Mouse (Mus musculus) embryonic facial prominence, embryonic 10.5 days (tissue): ENCODE results near the gene Clip4. TPM values are rescaled to one million over a fixed set of nuclear protein-coding genes. Genes with fewer than 3 reads are reported as not detected.
"Not testable (repeated sequence)": the region's sequence is repeated elsewhere in the genome, so short reads cannot be mapped to it uniquely, and the experiment has no call there.

Source experiments
- DNase-seq: peaks from one replicate; pipeline ENCODE4 v3.0.0-alpha.2; 2017; ENCODE audit warnings: low spot score
- H3K27ac ChIP-seq: fragments of 300-500 bp; sonication (generic); replicated peaks from 2 replicates; pipeline ENCODE4 v1.5.1; 2016; ENCODE audit warnings: mild to moderate bottlenecking
- H3K27me3 ChIP-seq: fragments of 300-500 bp; sonication (generic); replicated peaks from 2 replicates; pipeline ENCODE4 v1.6.1; 2016; ENCODE audit warnings: low read depth, mild to moderate bottlenecking; ENCODE audit not compliant: poor library complexity, severe bottlenecking
- H3K36me3 ChIP-seq: fragments of 300-500 bp; sonication (generic); replicated peaks from 2 replicates; pipeline ENCODE4 v1.6.1; 2016; ENCODE audit warnings: mild to moderate bottlenecking, moderate library complexity
- H3K4me1 ChIP-seq: fragments of 300-500 bp; sonication (generic); 2 replicates; pipeline ENCODE4 v1.6.1; 2016
- H3K4me3 ChIP-seq: fragments of 300-500 bp; sonication (generic); 2 replicates; pipeline ENCODE4 v1.5.1; 2016; ENCODE audit warnings: mild to moderate bottlenecking, moderate library complexity
- H3K9me3 ChIP-seq: fragments of 300-500 bp; sonication (generic); 2 replicates; pipeline ENCODE4 v1.6.1; 2016; ENCODE audit warnings: mild to moderate bottlenecking
- WGBS: fragments of 180-500 bp; shearing (Covaris S2); methylation state at CpG from one replicate; pipeline ENCODE4 v1.1.7; 2016; 5-methylcytosine and 5-hydroxymethylcytosine counted together
- polyA plus RNA-seq: library from polyadenylated mRNA; unstranded; fragments of >200 nt; fragmentation: Nextera tagmentation; extraction: Ambion mirVana; gene quantifications from 2 replicates; pipeline ENCODE4 v1.2.1, GENCODE M21; 2016

The Clip4 gene
- polyA plus RNA-seq = 3.5 and 3.8 TPM in 2 replicates

DNA sequence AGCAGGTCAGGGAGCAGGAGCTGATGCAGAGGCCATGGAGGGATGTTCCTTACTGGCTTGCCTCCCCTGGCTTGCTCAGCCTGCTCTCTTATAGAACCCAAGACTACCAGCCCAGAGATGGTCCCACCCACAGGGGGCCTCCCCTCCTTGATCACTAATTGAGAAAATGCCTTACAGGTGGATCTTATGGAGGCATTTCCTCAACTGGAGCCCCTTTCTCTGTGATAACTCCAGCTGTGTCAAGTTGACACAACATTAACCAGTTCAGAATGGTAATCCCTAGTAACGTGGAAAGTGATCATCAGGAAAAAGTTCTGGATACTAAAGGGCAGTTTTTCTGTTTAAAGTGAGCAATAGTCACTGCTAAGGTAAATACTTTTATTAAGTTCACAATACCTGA, at the start of gene Clip4:
TSS of gene Clip4 (plus strand) at position 301 of the 400 bp plus-strand sequence.
- not testable (repeated sequence) for H3K27me3 ChIP-seq, DNase-seq, H3K4me3 ChIP-seq, H3K27ac ChIP-seq, H3K36me3 ChIP-seq, H3K9me3 ChIP-seq, H3K4me1 ChIP-seq
- WGBS = 60% methylated on average over 1 of the region's 1 CpGs

DNA sequence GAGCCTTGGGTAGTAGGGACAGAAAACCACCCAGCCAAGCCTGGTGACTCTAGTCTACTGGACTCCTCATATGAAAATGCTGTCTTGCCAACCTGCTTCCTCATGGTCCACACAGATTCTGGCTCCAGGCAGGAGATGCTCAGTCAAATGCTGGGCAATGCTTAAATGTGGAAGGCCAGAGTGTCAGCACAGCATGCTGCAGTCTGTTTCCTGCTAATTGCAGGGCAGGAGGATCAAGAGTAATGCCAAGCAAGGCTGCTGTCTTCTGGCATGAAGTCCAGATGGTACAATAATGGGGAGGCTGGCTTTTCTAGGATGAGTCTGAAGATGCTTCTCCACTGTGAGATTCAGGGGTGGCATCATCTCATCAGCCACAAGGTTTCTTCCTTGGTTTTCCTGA, 47.8 kb upstream of the Clip4 start:
- Histone ChIP-seq H3K9me3 (no peaks in the 10 kb centered on the region), H3K27ac (no peak overlapping the region), H3K36me3 (no peaks in the 10 kb centered on the region), H3K4me3 (no peak overlapping the region), H3K27me3 (no peaks in the 10 kb centered on the region), H3K4me1 (no peaks in the 10 kb centered on the region)
- DNase-seq = no peak

DNA sequence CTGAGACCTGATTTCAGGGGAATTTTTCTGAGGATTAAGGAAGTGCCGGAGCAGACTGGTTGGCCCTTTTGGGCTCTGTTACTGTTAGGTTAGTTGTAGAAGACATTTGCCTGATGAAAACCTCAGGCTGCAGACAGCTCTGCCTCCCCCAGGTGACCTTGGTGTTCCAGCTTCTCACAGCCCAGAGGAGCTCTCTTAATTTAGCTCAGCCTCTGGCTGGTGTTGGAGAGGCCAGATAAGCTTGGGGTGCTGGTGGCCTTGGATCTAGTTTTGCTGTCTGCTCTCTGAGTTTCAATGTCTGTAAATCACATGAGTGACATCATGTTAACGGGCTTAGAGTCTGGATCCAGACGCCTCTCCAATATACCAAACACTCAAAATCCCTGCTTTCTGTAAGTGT, 47.3 kb upstream of the Clip4 start:
- Histone ChIP-seq H3K27ac (no peak overlapping the region), H3K36me3 (no peaks in the 10 kb centered on the region), H3K4me1 (no peaks in the 10 kb centered on the region), H3K9me3 (no peaks in the 10 kb centered on the region), H3K27me3 (no peaks in the 10 kb centered on the region), H3K4me3 (no peak overlapping the region)
- no peak for DNase-seq
- whole genome bisulfite sequencing = 78% methylated on average over 3 of the region's 3 CpGs

DNA sequence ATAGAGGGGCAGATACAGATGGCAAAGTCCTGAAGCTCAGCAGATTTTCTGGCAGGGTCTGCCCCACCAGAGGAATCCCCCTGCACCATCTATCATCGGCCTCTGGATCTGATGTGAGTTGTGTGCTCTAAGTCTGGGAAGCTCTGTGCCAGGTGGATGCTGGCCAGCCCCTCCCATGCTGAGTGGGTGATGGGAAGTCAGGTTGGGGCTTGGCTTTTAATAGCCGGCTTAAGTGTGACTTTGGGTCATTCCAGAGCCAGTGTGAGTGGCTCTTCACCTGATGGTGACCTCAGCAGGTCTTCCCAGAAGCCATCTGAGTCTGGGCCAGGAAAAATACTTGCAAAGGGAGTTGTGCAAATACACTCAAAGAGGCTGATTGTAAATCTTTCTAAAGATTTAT, 37.6 kb upstream of the Clip4 start:
- DNase-seq = no peak
- Histone ChIP-seq H3K4me3 (no peak overlapping the region), H3K36me3 (no peaks in the 10 kb centered on the region), H3K9me3 (no peaks in the 10 kb centered on the region), H3K27me3 (no peaks in the 10 kb centered on the region), H3K27ac (no peak overlapping the region), H3K4me1 (no peaks in the 10 kb centered on the region)
- 74% methylated on average over 2 of the region's 2 CpGs for WGBS

DNA sequence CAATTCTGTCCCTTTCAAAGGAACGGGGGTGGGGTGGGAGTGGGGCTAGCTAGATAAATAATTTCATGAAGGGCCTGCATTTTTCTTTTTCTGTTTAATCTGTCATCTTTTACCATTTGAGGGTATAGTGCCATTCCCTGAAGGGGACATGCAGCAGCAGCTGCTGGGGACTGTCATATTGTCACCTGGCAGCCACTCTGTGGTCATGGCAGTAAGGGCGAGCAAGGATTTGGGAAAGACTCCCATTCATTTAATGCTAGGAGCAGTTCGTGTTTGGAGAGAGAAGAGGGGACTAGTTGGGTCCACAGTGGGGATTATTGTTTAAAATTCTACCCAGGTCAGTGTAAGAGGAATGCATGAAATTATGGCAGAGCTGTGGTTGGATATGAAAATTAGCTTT, 31.8 kb upstream of the Clip4 start:
- H3K4me3 ChIP-seq = no peak overlapping the region

DNA sequence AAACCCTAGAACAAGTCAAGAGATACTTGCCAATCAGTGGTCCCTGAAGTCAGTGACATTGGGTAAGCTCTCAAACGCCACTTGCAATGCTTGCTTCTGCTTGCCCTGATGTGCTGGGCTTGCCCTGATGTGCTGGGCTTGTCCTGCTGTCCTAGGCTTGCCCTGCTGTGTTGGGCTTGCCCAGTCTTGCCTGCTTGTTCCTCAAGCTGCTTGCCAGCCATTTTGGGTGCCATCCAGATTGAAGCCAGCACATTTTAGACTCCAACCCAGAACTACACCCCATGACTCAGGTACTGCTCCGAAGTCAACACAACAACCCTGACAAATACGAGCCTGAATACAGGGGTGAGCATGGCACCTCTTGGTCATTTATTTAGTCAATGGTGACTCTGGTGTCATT, 26.1 kb upstream of the Clip4 start:
- WGBS = 90% methylated on average over 3 of the region's 3 CpGs
- no peak for DNase-seq
- Histone ChIP-seq H3K4me3 (no peak overlapping the region), H3K27me3 (no peaks in the 10 kb centered on the region), H3K9me3 (no peaks in the 10 kb centered on the region), H3K4me1 (peaks cover 9% of the 10 kb centered on the region), H3K27ac (no peak overlapping the region), H3K36me3 (no peaks in the 10 kb centered on the region)

More for the DNA sequence above, 31.8 kb upstream of the Clip4 start:
- no peak for DNase-seq
- H3K27ac ChIP-seq = no peak overlapping the region
- peaks cover 8% of the 10 kb centered on the region; the same call in 1 of the 2 replicates for H3K4me1 ChIP-seq
- H3K9me3 ChIP-seq = no peaks in the 10 kb centered on the region
- H3K36me3 ChIP-seq = no peaks in the 10 kb centered on the region
- H3K27me3 ChIP-seq = no peaks in the 10 kb centered on the region
- WGBS = 72% methylated on average over 3 of the region's 3 CpGs

DNA sequence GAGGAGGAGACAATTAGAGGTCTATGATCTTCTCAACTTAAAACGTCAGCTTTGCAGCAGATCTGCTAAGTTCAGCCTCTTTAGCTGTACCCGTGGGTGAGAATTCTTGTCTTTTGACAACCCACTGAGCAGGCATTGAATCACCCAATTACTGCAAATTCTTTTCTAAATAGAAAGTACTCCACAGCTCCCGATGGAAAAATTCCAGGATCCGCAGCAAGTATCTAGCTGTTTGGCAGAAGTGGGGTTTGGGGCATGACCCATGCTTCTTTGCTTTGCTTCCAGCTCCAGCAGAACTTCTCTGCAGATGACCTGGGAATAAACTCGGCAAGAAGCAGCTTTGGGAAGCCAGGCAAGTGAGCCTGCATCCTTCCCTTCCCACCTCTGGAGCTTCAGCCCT, 25.3 kb upstream of the Clip4 start:
- Histone ChIP-seq H3K4me3 (no peak overlapping the region), H3K36me3 (no peaks in the 10 kb centered on the region), H3K27me3 (no peaks in the 10 kb centered on the region), H3K27ac (no peak overlapping the region), H3K9me3 (no peaks in the 10 kb centered on the region), H3K4me1 (peaks cover 12% of the 10 kb centered on the region)
- WGBS = 43% methylated on average over 5 of the region's 5 CpGs
- no peak for DNase-seq

DNA sequence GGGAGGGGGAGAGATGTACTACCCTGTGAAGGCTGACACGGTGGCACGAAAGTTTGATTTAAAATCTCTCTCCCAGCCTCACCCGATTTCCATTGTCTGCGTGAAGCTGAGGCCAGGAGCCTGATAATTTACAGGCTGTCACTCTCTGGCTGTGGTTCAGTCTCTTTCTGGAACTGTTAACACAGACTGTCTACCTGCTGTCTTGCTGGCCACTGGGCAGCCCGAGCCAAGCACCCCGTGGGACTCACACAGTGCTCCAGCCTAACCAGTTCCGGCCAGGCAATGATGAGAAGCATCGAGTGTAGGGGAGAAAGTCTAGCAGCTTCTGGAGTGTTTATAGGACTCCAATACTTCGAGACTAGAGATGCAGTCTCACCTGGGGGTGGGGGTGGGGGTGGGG, 22.2 kb upstream of the Clip4 start:
- WGBS = 90% methylated on average over 9 of the region's 9 CpGs
- Histone ChIP-seq H3K4me3 (no peak overlapping the region), H3K36me3 (no peaks in the 10 kb centered on the region), H3K27me3 (no peaks in the 10 kb centered on the region), H3K27ac (no peak overlapping the region), H3K4me1 (peaks cover 15% of the 10 kb centered on the region), H3K9me3 (no peaks in the 10 kb centered on the region)
- no peak for DNase-seq

DNA sequence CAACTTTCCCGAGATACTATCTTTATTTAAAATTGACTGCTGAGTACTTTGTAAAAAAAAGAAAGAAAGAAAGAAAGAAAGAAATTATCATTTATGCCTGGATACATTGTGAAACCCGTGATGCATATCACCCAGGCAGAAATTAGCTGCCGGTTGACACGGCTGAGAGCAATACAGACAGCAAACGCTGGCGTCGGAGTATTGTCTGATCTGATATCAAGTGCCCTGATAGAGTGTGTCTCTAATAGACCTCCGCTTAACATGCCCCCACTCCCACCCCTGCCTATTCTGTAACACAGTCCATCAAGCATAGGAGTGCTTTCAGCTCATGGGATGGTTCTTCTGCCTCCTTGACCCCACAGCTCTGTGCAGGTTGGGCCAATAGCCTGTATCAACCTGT, 20.7 kb upstream of the Clip4 start:
- H3K27ac ChIP-seq = no peak overlapping the region
- no peak overlapping the region for H3K4me3 ChIP-seq
- WGBS = 91% methylated on average over 8 of the region's 8 CpGs

DNA sequence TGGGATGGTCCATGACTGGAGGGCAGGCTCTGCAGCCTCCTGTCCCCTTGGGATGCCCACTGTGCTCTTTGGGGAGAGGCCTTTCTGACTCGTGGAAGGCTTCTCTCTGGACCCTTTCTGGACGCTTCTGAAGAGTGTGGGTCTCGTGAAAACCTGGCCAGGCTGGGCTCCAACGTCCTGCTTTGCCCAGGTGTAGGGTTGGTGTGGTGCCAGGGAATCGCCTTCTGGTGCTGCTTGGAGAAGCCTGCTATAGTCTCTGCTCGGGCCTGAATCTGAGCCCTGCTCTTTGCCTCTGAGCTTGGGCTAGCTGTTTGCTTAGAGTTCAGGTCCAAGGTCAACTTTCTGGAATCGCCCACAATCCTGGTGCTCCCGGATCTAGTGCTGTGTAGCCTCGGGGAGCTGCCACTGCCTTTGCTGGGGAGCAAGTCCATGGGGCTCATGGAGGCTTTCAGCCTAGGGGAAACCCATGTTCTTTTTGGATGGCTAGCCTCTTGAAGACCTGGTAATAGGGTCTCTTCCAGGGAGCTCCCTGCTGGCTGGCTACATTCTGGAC, 18.6 kb upstream of the Clip4 start:
- Histone ChIP-seq H3K36me3 (no peaks in the 10 kb centered on the region), H3K27me3 (no peaks in the 10 kb centered on the region), H3K4me3 (no peak overlapping the region), H3K4me1 (peaks cover 8% of the 10 kb centered on the region; the same call in 1 of the 2 replicates), H3K27ac (no peak overlapping the region), H3K9me3 (no peaks in the 10 kb centered on the region)
- WGBS = 82% methylated on average over 9 of the region's 9 CpGs
- no peak for DNase-seq

More for the DNA sequence above, 20.7 kb upstream of the Clip4 start:
- Histone ChIP-seq H3K9me3 (no peaks in the 10 kb centered on the region), H3K27me3 (no peaks in the 10 kb centered on the region), H3K36me3 (no peaks in the 10 kb centered on the region), H3K4me1 (peaks cover 15% of the 10 kb centered on the region)
- no peak for DNase-seq

DNA sequence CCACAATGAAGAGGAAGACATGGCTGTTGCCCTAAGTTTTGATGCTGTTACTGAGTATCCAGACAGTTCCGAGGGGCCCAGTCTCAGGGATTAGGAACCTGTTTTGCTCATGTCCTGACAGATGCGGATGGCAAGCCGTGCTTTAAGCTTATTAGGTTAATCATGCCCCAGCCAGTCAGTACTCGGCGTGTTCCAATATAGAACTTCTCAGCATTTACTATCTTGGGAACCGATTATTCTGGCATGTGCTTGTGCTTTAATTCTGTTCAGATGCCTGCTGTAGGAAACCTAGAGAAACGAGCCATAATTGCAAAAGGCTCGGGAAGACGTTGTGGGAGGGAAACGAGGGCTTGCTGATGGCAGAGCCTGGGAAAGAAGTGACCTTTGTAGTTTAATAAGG, 15.4 kb upstream of the Clip4 start, which contains the start of gene Pcare:
TSS of gene Pcare (minus strand) at position 64 of the 400 bp plus-strand sequence.
- no peaks in the 10 kb centered on the region for H3K27me3 ChIP-seq
- H3K9me3 ChIP-seq = no peaks in the 10 kb centered on the region
- no peak for DNase-seq
- 68% methylated on average over 10 of the region's 10 CpGs for WGBS
- H3K4me1 ChIP-seq = 0 out of 2 replicates have a peak, but pooled peaks cover 4% of the 10 kb centered on the region
- no peak within 1 kb of the TSS for H3K27ac ChIP-seq
- H3K4me3 ChIP-seq = no peak within 1 kb of the TSS
- no peaks in the 10 kb centered on the region for H3K36me3 ChIP-seq

DNA sequence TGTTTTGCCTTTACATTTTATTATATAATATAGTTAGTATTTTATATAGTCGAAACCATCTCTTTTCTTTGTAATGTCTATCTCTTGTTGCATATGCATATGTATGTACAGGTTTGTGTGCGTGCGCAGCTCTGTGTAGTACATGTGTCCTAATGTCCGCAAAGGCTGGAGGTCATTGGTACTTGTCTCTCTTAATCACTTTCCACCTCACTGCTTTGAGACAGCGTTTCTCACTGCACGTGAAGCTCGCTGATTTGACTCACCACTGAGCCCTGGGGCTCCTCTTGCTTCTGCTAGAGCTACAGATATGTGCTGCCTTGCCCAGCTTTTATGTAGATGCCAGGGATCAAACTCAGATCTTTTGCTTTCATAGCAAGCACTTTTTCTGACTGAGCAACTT, 7.7 kb upstream of the Clip4 start:
- H3K27ac ChIP-seq = no peak overlapping the region

DNA sequence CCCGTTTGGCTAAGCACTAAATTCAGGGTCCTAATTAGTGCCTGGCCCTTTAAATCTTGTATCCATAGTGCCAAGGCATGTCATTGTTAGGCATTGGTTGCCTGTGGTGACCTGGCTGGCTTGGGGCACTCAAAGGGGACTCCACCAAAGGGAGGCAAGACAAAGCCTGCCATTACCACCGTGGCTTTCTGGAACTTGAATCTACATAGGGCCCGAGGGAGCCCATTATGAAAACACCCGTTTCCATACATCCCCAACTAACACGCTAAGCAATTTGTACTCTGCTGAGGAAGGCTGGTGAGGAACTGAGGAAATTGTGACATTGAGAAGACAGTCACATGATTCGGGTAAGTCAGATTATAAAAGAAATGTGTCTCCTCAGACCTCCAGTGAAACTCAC, 1.3 kb downstream of the Clip4 start:
- DNase-seq = peak; percentile 38
- Histone ChIP-seq H3K27me3 (no peaks in the 10 kb centered on the region), H3K27ac (no peak overlapping the region; the same call in 1 of the 2 replicates), H3K4me3 (no peak overlapping the region), H3K9me3 (no peaks in the 10 kb centered on the region), H3K36me3 (no peaks in the 10 kb centered on the region), H3K4me1 (peaks cover 8% of the 10 kb centered on the region; the same call in 1 of the 2 replicates)
- WGBS = 26% methylated on average over 6 of the region's 6 CpGs

More for the DNA sequence above, 7.7 kb upstream of the Clip4 start:
- no peak overlapping the region for H3K4me3 ChIP-seq
- no peaks in the 10 kb centered on the region for H3K4me1 ChIP-seq
- WGBS = 81% methylated on average over 7 of the region's 7 CpGs
- H3K9me3 ChIP-seq = no peaks in the 10 kb centered on the region
- DNase-seq = no peak
- no peaks in the 10 kb centered on the region for H3K36me3 ChIP-seq
- H3K27me3 ChIP-seq = no peaks in the 10 kb centered on the region
